Mouse (Mus musculus) v-Abl transformed pro-B cells (cell line): ENCODE data around the gene Dnhd1.

Experiments used
- in situ Hi-C, 2 experiments: fragments of 400-800 bp; cut with MboI; formaldehyde crosslinking; loops; one replicate each; pipeline ENCODE4 v1.15.1; 2025; ENCODE audit not compliant: unreplicated experiment in 2 of 2

Gene Dnhd1

GRCm38 (mm10) chr7:105650639-105651435, at the start of gene Dnhd1:
Gene Dnhd1 (plus strand): TSS chr7:105650827.
- in situ Hi-C loops = no loop called here

DNA sequence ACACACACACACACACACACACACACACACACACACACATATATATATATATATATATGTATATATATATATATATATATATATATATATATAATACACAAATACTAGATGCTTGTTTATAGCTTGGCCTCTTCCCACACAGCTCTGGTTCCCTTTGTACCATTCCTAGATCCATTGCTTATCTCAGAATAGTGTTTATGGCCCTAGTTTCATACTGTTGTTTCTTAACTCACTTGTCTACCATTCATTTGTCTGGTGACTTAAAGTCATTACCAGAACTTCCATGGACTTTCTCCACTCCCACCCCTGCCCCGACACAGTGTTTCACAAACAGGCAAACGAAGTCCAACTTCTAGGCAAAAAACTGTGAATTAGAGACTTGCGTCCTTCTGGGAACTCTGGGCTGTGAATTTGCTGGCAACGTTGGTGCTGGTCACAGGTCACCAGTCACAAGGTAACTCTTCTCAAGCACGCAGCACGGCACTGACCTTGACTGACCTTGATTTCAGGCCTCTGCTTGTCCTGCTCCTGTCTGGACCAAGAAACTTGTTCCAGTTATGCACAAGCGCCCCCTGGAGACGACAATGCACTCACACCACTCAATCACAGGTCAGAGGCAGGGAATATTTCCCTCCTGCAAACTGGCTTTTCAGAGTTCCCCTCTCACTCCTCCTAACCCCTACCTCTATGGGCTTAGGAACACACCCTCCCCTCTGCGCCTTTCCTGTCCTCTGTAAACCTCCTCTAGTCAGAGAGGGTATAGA, 47.6 kb upstream of the Dnhd1 start:
- in situ Hi-C loops = loop anchor here (5.0 to 25.0 kb wide), 3 partner anchors 66 to 191 kb away; partner anchors contain the start of genes Cnga4 (in 1 of the 2) and Fam160a2 (in 1 of the 2)

DNA sequence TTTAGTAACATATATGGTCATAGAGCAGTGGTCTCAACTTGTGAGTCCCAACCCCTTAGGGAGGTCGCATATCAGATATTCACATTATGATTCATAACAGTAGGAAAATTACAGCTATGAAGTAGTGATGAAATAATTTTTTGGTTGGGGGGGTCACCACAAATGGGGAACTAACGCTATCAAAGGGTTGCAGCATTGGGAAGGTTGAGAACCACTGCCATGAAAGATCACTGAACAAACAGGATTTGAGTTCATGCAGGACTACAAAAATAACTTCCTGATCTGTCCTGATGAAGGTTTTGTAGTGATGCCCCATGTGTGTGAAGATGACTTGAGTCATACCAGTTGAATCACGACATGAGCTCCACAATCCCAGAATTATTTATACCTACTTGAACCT, 42.2 kb upstream of the Dnhd1 start:
- in situ Hi-C loops = loop anchor here (5.0 to 25.0 kb wide), 3 partner anchors 71 to 196 kb away; partner anchors contain the start of genes Cnga4 (in 1 of the 2) and Fam160a2 (in 1 of the 2)

GRCm38 (mm10) chr7:105611767-105612166, 38.9 kb upstream of the Dnhd1 start:
- in situ Hi-C loops = loop anchor here in 1 of 2 experiments (25.0 kb wide), 1 partner anchor 199 kb away; the partner anchor contains the start of genes Cnga4 and Fam160a2

DNA sequence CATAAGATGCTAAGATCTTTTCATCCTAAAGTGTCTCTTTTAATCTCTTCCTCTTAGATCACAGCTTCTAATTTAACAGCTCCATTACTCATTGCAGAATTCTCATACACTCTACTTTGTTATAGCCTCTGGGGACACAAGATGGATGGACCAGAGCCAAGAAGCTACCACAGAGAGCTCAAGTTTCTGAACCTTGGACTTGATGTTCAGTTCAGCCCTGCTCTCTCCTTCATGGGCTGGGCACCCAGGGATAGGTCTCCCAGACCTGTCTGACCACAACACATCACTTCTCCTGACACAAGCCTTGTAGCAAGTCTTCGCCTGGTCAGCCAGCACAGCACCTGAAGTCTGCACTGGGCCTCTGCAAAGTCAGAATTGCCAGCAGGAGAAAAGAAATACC, 36.2 kb upstream of the Dnhd1 start:
- in situ Hi-C loops = loop anchor here in 1 of 2 experiments (25.0 kb wide), 1 partner anchor 202 kb away; the partner anchor contains the start of genes Cnga4 and Fam160a2

- in situ Hi-C loops = loop anchor here in 1 of 2 experiments (25.0 kb wide), 1 partner anchor 203 kb away; the partner anchor contains the start of genes Cnga4 and Fam160a2
Observed at GRCm38 (mm10) chr7:105615720-105616119, 34.9 kb upstream of the Dnhd1 start.

GRCm38 (mm10) chr7:105616561-105616960, 34.1 kb upstream of the Dnhd1 start:
- in situ Hi-C loops = loop anchor here in 1 of 2 experiments (25.0 kb wide), 1 partner anchor 204 kb away; the partner anchor contains the start of genes Cnga4 and Fam160a2

DNA sequence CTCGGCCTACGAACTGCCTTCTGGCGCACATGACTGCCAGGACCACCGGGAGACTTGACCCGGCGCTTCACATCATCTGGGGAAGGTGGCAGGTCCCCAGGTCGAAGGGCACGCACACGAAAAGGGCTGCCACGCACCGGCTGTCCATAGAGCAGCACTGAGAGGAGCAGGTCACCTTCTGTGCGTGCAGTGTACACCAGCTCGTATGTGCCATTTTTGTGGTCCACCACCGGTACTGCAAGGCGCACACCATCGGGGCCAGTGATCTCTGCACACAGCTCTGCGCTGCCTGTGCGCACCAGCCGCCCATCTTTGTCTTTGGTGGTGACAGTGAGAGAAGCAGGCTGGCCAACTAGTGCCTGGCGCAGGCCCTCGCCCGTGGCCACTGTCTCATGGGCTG, 32.8 kb upstream of the Dnhd1 start:
- in situ Hi-C loops = loop anchor here in 1 of 2 experiments (25.0 kb wide), 1 partner anchor 206 kb away; the partner anchor contains the start of genes Cnga4 and Fam160a2

DNA sequence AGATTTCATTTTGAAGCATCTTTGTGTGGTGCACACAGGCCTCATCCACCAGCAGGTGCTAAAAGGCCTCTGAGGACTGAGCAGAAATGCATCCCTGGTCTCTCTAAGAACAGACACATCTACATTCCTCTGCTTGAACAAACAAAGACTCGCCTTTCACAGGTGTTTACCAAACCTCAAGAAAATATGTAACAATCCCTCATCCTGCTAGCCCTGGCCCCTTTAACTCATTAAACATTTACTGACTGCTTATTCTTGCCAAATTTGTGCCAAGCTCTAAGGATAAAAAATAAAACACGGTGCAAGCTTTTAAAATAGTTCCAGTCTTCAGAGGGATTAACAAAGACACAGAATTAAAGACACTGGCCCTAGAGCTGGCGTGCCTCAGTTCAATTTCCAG, 30.9 kb upstream of the Dnhd1 start:
- in situ Hi-C loops = loop anchor here in 1 of 2 experiments (25.0 kb wide), 1 partner anchor 207 kb away; the partner anchor contains the start of genes Cnga4 and Fam160a2

- in situ Hi-C loops = loop anchor here in 1 of 2 experiments (25.0 kb wide), 1 partner anchor 209 kb away; the partner anchor contains the start of genes Cnga4 and Fam160a2
Observed at GRCm38 (mm10) chr7:105621053-105621452, 29.6 kb upstream of the Dnhd1 start.

- in situ Hi-C loops = loop anchor here in 1 of 2 experiments (25.0 kb wide), 1 partner anchor 209 kb away; the partner anchor contains the start of genes Cnga4 and Fam160a2
Observed at GRCm38 (mm10) chr7:105621646-105622292, 28.9 kb upstream of the Dnhd1 start.

- in situ Hi-C loops = no loop called here
Observed at GRCm38 (mm10) chr7:105625397-105625796, 25.2 kb upstream of the Dnhd1 start.

DNA sequence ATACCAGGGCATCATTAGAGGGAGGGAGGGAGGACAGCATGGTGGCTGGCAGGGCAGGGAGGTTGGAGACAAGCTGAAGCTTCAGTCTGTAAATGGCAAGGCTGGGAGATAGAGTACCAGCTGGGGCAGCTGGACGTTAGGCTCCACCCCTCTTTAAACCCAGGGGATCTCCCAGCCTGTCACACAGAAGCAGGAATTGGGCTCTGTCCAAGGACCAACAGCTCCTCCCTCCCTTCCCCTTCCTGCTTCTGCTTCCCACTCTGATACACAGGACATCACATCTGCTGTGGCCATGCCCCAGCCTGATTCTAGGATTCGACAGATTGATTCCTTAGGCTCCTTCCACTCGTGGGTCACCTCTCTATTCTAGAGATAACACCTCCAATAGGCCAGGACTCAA, 22.0 kb upstream of the Dnhd1 start:
- in situ Hi-C loops = no loop called here

DNA sequence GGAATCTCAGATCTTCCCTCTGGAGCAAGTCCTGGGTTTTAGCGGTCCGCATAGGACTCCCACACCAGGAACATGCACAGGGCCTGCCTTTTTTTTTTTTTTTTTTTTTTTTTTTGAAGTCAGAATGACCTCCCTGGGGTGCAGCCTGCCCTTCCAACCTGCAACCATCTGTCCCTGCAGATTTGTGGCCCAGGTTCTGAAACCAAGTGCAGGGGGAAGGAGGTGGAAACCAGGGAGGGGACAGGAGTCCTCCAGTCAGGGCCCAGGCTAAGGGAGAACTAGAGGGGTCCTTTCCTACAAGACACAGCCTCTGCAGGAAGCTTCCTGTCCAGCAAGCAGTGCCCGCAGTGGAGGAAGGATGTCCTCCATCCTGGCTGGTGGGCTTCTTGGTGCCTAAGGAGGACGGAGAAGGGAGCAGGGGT, 18.1 kb upstream of the Dnhd1 start:
- in situ Hi-C loops = loop anchor here in 1 of 2 experiments (10.0 kb wide), 1 partner anchor 182 kb away; the partner anchor contains the start of gene Mrpl17

- in situ Hi-C loops = loop anchor here in 1 of 2 experiments (10.0 kb wide), 1 partner anchor 182 kb away; the partner anchor contains the start of gene Mrpl17
Observed at GRCm38 (mm10) chr7:105633127-105633800, 17.4 kb upstream of the Dnhd1 start, which contains the start of gene Trim3. Gene Trim3 (minus strand): TSS chr7:105633571.

GRCm38 (mm10) chr7:105633801-105634135, 16.9 kb upstream of the Dnhd1 start:
- in situ Hi-C loops = loop anchor here in 1 of 2 experiments (10.0 kb wide), 1 partner anchor 181 kb away; the partner anchor contains the start of gene Mrpl17

- in situ Hi-C loops = loop anchor here in 1 of 2 experiments (10.0 kb wide), 1 partner anchor 180 kb away; the partner anchor contains the start of gene Mrpl17
Observed at GRCm38 (mm10) chr7:105634272-105634920, 16.2 kb upstream of the Dnhd1 start.

DNA sequence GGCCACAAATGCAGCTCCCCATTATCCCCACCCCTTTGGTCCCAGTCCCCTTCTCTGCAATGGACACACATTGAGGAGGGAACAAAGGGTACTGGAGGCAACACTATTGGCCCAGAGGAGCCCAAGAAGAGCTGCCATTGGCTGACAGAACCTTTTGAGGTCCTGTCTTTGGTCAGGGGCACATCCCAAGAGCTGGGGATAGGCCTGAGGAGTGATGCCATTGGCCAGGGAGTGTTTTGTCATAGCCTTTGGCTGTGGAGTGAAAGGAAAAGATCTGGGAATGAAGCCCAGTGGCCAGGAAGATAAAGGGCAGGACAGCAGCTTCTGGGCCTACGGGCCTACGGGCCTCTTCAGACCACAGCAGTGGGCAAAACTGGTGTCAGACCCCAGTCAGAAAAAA, 14.9 kb upstream of the Dnhd1 start:
- in situ Hi-C loops = loop anchor here (5.0 to 10.0 kb wide), 2 partner anchors 102 to 179 kb away; partner anchors contain the start of genes Ilk (in 2 of the 2), Rrp8 (in 2 of the 2) and Mrpl17 (in 1 of the 2)
